Mouse (Mus musculus): ENCODE data around the gene Pm20d1.

DNA sequence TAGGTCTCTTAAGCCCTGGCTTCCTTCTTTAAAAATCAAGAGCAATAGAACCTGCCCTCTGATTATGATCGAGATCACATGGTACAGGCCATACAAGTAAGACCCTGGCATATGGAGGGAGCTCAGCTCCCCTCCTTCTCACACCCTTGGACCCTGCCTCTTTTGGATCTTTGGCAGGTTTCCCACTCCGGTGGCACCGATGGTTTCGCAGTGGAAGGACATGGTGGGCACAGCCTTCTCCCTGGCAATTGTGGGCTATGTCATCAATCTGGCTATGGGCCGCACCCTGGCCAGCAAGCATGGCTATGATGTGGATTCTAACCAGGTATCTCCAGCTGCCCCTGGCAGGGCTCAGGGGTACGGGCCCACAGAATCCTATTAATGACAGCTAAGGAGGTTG is 40.0 kb upstream of the Pm20d1 start:
- TF ChIP-seq POLR2A (IDR thresholded peaks at IDR 0.05; ENCODE audit: insufficient read length, low read depth) (no peak), TCF3 (IDR thresholded peaks at IDR 0.05; ENCODE audit: insufficient read length, low read depth) (no peak), USF1 (IDR thresholded peaks at IDR 0.05; ENCODE audit: low read depth) (no peak), CEBPB (IDR thresholded peaks at IDR 0.05; ENCODE audit: insufficient read depth, poor library complexity, severe bottlenecking) (no peak), POLR2AphosphoS2 (IDR thresholded peaks at IDR 0.05; ENCODE audit: insufficient read length, low read depth) (no peak), MAX (IDR thresholded peaks at IDR 0.05; ENCODE audit: low read depth) (no peak), E2F4 (IDR thresholded peaks at IDR 0.05; ENCODE audit: insufficient read depth) (no peak), SRF (IDR thresholded peaks at IDR 0.05; ENCODE audit: control insufficient read depth, insufficient read length, low read depth) (no peak), MYOD1 (IDR thresholded peaks at IDR 0.05; ENCODE audit: control insufficient read depth in 1 of 3, insufficient read length in 2 of 3, low read depth in 2 of 3) (no peak), TCF12 (IDR thresholded peaks at IDR 0.05; ENCODE audit: insufficient read depth, poor library complexity, severe bottlenecking) (no peak), REST (IDR thresholded peaks at IDR 0.05; ENCODE audit: insufficient read depth, insufficient read length) (no peak)
